Mouse (Mus musculus): Measurements from ENCODE around the gene Rpusd4.
A peak's percentile ranks its signal among the peaks of the same experiment; 100 is the strongest.

The Rpusd4 gene

GRCm38 (mm10) chr9:35267146-35267975, at the start of gene Rpusd4, which contains the start of gene Fam118b:
Rpusd4 (plus strand) TSS chr9:35267865.
Fam118b (minus strand) TSS chr9:35267805.
- peak; percentile 54 for DNase-seq (ENCODE audit: extremely low spot score, low read depth, low spot score)

- no peak for DNase-seq (ENCODE audit: extremely low spot score, low read depth, low spot score)
Observed at GRCm38 (mm10) chr9:35217963-35218362, 49.7 kb upstream of the Rpusd4 start.

GRCm38 (mm10) chr9:35223466-35223865, 44.2 kb upstream of the Rpusd4 start:
- no peak for DNase-seq (ENCODE audit: extremely low spot score, low read depth, low spot score)

GRCm38 (mm10) chr9:35228671-35229070, 39.0 kb upstream of the Rpusd4 start:
- no peak for DNase-seq (ENCODE audit: extremely low spot score, low read depth, low spot score)

GRCm38 (mm10) chr9:35235996-35236395, 31.7 kb upstream of the Rpusd4 start:
- DNase-seq (ENCODE audit: extremely low spot score, low read depth, low spot score), result no peak

GRCm38 (mm10) chr9:35238371-35238770, 29.3 kb upstream of the Rpusd4 start:
- no peak for DNase-seq (ENCODE audit: extremely low spot score, low read depth, low spot score)

- no peak for DNase-seq (ENCODE audit: extremely low spot score, low read depth, low spot score)
Observed at GRCm38 (mm10) chr9:35238915-35239571, 28.6 kb upstream of the Rpusd4 start.

- no peak for DNase-seq (ENCODE audit: extremely low spot score, low read depth, low spot score)
Observed at GRCm38 (mm10) chr9:35239734-35240133, 27.9 kb upstream of the Rpusd4 start.

- DNase-seq (ENCODE audit: extremely low spot score, low read depth, low spot score), result no peak
Observed at GRCm38 (mm10) chr9:35247405-35247804, 20.3 kb upstream of the Rpusd4 start.

- no peak for DNase-seq (ENCODE audit: extremely low spot score, low read depth, low spot score)
Observed at GRCm38 (mm10) chr9:35249476-35249875, 18.2 kb upstream of the Rpusd4 start.

- no peak for DNase-seq (ENCODE audit: extremely low spot score, low read depth, low spot score)
Observed at GRCm38 (mm10) chr9:35257365-35257764, 10.3 kb upstream of the Rpusd4 start.

GRCm38 (mm10) chr9:35262418-35262817, 5.2 kb upstream of the Rpusd4 start:
- no peak for DNase-seq (ENCODE audit: extremely low spot score, low read depth, low spot score)

- DNase-seq (ENCODE audit: extremely low spot score, low read depth, low spot score), result no peak
Observed at GRCm38 (mm10) chr9:35263431-35263830, 4.2 kb upstream of the Rpusd4 start.

- no peak for DNase-seq (ENCODE audit: extremely low spot score, low read depth, low spot score)
Observed at GRCm38 (mm10) chr9:35264509-35264908, 3.2 kb upstream of the Rpusd4 start.

- no peak for DNase-seq (ENCODE audit: extremely low spot score, low read depth, low spot score)
Observed at GRCm38 (mm10) chr9:35267976-35268715, 481 bp downstream of the Rpusd4 start.

- DNase-seq (ENCODE audit: extremely low spot score, low read depth, low spot score), result no peak
Observed at GRCm38 (mm10) chr9:35277855-35278365, 10.2 kb downstream of the Rpusd4 start.

- DNase-seq (ENCODE audit: extremely low spot score, low read depth, low spot score), result no peak
Observed at GRCm38 (mm10) chr9:35278451-35278850, 10.8 kb downstream of the Rpusd4 start.

GRCm38 (mm10) chr9:35282006-35282850, 14.6 kb downstream of the Rpusd4 start:
- DNase-seq (ENCODE audit: extremely low spot score, low read depth, low spot score), result peak; percentile 79

- DNase-seq (ENCODE audit: extremely low spot score, low read depth, low spot score), result no peak
Observed at GRCm38 (mm10) chr9:35282851-35283200, 15.2 kb downstream of the Rpusd4 start.

- no peak for DNase-seq (ENCODE audit: extremely low spot score, low read depth, low spot score)
Observed at GRCm38 (mm10) chr9:35283415-35284069, 15.9 kb downstream of the Rpusd4 start.

All from hindlimb bud, embryonic 11.5 days (tissue).